Mouse (Mus musculus) bone marrow macrophage, adult 2 months (primary cell): ENCODE measurements around the gene Ager.

Source experiments
- CTCF ChIP-seq: IDR thresholded peaks from 2 replicates; pipeline ENCODE4 v1.5.1; 2012; ENCODE audit warnings: low read depth, mild to moderate bottlenecking, low read length, moderate library complexity
- POLR2A ChIP-seq: IDR thresholded peaks from 2 replicates; pipeline ENCODE4 v1.6.1; 2012; ENCODE audit warnings: mild to moderate bottlenecking, low read depth, low read length, borderline replicate concordance

GRCm38 (mm10) chr17:34563354-34563753, 34.3 kb upstream of the Ager start:
- TF ChIP-seq POLR2A (no peak), CTCF (no peak)
